Mouse (Mus musculus) liver, adult 2 months (tissue): Measurements from ENCODE around the gene Ddx5.

Experiments
- CTCF ChIP-seq: fragments of 200-500 bp; IDR thresholded peaks from 2 replicates; pipeline ENCODE4 v1.5.1; 2011; ENCODE audit warnings: low read depth, low read length, control low read depth
- POLR2A ChIP-seq: fragments of 200-500 bp; IDR thresholded peaks from 2 replicates; pipeline ENCODE4 v1.6.1; 2011; ENCODE audit warnings: low read length, control low read depth; ENCODE audit not compliant: insufficient read depth; ENCODE audit errors: extremely low read depth

- TF ChIP-seq POLR2A = no peak
- no peak for TF ChIP-seq CTCF
Observed at GRCm38 (mm10) chr11:106819595-106819994, 30.6 kb upstream of the Ddx5 start.
